Mouse (Mus musculus): ENCODE results near the gene Cmpk1. TPM values are rescaled to one million over a fixed set of nuclear protein-coding genes. Genes with fewer than 3 reads are reported as not detected.
A peak's percentile ranks its signal among the peaks of the same experiment; 100 is the strongest.

Gene Cmpk1
- polyA plus RNA-seq, 1 experiment from 2014 or later = 95.6 TPM

DNA sequence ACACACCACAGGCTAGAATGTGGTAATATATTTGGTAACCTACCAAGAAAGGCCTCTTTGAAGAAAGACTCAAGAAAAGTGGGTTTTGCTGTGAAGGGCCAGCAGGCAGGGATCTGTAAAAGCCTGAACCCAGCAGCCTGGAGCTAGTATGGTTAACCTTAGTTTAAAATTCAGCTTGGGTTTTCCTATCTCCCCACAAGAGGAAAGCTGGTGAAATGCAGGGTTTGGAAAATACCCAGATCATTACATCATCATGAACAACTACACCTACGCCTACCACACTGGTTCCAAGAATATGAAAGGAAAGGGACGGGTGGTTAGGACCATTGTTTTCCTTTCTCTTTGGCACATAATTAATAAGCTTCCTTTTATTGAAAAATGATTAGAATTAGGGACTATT, 28.8 kb downstream of the Cmpk1 start:
- no peak overlapping the region for H3K9ac ChIP-seq (replicated peaks; ENCODE audit: low read depth, low read length)
- ATAC-seq (ENCODE audit: insufficient number of reproducible peaks, insufficient read depth, low FRiP score, low read depth) = no peak
- 87% methylated on average over 2 of the region's 2 CpGs for WGBS

GRCm38 (mm10) chr4:114957403-114957802, 29.6 kb downstream of the Cmpk1 start:
- no peaks in the 10 kb centered on the region for H3K9me3 ChIP-seq (ENCODE audit: control insufficient read depth, low read depth, low read length)
- H3K36me3 ChIP-seq (ENCODE audit: control insufficient read depth, insufficient read depth, low read length) = peaks cover 4% of the 10 kb centered on the region
- H3K9ac ChIP-seq (replicated peaks; ENCODE audit: low read depth, low read length) = no peak overlapping the region
- H3K4me3 ChIP-seq (ENCODE audit: low read depth, low read length) = no peak overlapping the region
- no peaks in the 10 kb centered on the region for H3K27me3 ChIP-seq (ENCODE audit: control insufficient read depth, insufficient read depth, low read length)
- no peak overlapping the region for H3K27ac ChIP-seq (ENCODE audit: low read length)
- no peaks in the 10 kb centered on the region for H3K4me1 ChIP-seq (ENCODE audit: control insufficient read depth, insufficient read depth, low read length)
- no peak overlapping the region for H3K4me2 ChIP-seq (replicated peaks; ENCODE audit: low read depth, low read length)
- ATAC-seq (ENCODE audit: insufficient number of reproducible peaks, insufficient read depth, low FRiP score, low read depth) = no peak

More for the DNA sequence above, 28.8 kb downstream of the Cmpk1 start:
- no peak overlapping the region for H3K27ac ChIP-seq (ENCODE audit: low read length)
- H3K36me3 ChIP-seq (ENCODE audit: control insufficient read depth, insufficient read depth, low read length) = peaks cover 4% of the 10 kb centered on the region
- no peak overlapping the region for H3K4me3 ChIP-seq (ENCODE audit: low read depth, low read length)
- H3K27me3 ChIP-seq (ENCODE audit: control insufficient read depth, insufficient read depth, low read length) = no peaks in the 10 kb centered on the region
- no peaks in the 10 kb centered on the region for H3K9me3 ChIP-seq (ENCODE audit: control insufficient read depth, low read depth, low read length)
- H3K4me2 ChIP-seq (replicated peaks; ENCODE audit: low read depth, low read length) = no peak overlapping the region
- no peaks in the 10 kb centered on the region for H3K4me1 ChIP-seq (ENCODE audit: control insufficient read depth, insufficient read depth, low read length)

GRCm38 (mm10) chr4:114953172-114953571, 33.9 kb downstream of the Cmpk1 start:
- Histone ChIP-seq H3K4me1 (ENCODE audit: control insufficient read depth, insufficient read depth, low read length) (no peaks in the 10 kb centered on the region), H3K4me2 (replicated peaks; ENCODE audit: low read depth, low read length) (no peak overlapping the region), H3K9ac (replicated peaks; ENCODE audit: low read depth, low read length) (no peak overlapping the region), H3K4me3 (ENCODE audit: low read depth, low read length) (no peak overlapping the region), H3K27ac (ENCODE audit: low read length) (no peak overlapping the region), H3K27me3 (ENCODE audit: control insufficient read depth, insufficient read depth, low read length) (no peaks in the 10 kb centered on the region), H3K36me3 (ENCODE audit: control insufficient read depth, insufficient read depth, low read length) (no peaks in the 10 kb centered on the region; the same call in 1 of the 2 replicates), H3K9me3 (ENCODE audit: control insufficient read depth, low read depth, low read length) (no peaks in the 10 kb centered on the region)
- ATAC-seq (ENCODE audit: insufficient number of reproducible peaks, insufficient read depth, low FRiP score, low read depth) = peak; percentile 14; the same call in 1 of the 2 replicates
- 74% methylated on average over 3 of the region's 3 CpGs for WGBS

DNA sequence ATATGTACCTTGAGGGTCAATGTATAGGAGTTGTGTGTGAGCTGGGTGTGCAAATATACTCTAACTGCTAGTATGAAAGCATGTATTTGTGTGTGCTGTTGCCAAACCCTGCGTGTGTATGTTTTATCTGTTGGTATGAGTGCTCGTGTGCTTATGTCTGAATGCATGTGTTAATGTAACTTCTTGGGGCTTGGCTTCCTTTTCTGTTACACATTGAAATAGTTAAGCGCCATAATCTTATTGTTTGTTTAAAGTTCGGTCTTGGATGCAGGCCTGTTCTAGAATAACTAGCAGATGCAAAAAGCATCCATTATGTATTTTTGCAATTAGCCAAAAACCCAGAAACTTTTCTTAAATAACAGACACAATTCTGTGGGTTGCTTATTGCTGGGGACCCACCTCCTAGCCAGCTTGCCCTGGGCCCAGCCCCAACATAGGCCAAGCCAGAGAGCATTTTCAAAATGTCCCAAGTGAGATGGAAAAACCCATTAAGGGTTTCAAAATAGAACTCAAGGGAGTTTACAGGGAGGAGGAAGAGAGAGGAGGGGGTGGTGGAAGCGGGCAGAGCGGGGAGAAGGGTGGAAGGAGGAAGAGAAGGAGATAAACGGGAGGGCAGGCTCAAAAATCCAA, 39.1 kb downstream of the Cmpk1 start:
- Histone ChIP-seq H3K9ac (replicated peaks; ENCODE audit: low read depth, low read length) (no peak overlapping the region), H3K4me3 (ENCODE audit: low read depth, low read length) (no peak overlapping the region), H3K36me3 (ENCODE audit: control insufficient read depth, insufficient read depth, low read length) (no peaks in the 10 kb centered on the region), H3K4me1 (ENCODE audit: control insufficient read depth, insufficient read depth, low read length) (no peaks in the 10 kb centered on the region), H3K27ac (ENCODE audit: low read length) (no peak overlapping the region), H3K27me3 (ENCODE audit: control insufficient read depth, insufficient read depth, low read length) (no peaks in the 10 kb centered on the region), H3K4me2 (replicated peaks; ENCODE audit: low read depth, low read length) (no peak overlapping the region), H3K9me3 (ENCODE audit: control insufficient read depth, low read depth, low read length) (no peaks in the 10 kb centered on the region)
- no peak for ATAC-seq (ENCODE audit: insufficient number of reproducible peaks, insufficient read depth, low FRiP score, low read depth)
- WGBS = 48% methylated on average over 7 of the region's 7 CpGs

- H3K27ac ChIP-seq (ENCODE audit: low read length) = no peak overlapping the region
- H3K9ac ChIP-seq (replicated peaks; ENCODE audit: low read depth, low read length) = no peak overlapping the region
- ATAC-seq (ENCODE audit: insufficient number of reproducible peaks, insufficient read depth, low FRiP score, low read depth) = peak; percentile 68; the same call in 1 of the 2 replicates
Measured at GRCm38 (mm10) chr4:114947395-114947794, 39.6 kb downstream of the Cmpk1 start.

DNA sequence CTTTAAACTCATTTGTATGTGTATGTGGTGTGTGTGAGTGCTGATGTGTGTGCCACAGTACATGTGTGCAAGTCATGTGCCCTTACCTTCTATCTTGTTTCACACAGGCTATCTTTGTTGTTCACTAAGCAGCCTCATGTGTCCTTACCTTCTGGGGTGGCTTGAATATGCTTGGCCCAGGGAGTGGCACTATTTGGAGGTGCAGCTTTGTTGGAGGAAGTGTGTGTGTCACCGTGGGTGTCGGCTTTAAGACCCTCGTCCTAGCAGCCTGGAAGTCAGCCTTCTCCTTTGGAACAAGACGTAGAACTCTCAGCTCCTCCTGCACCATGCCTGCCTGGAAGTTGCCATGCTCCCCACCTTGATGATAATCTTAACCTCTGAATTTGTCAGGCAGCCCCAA, 40.6 kb downstream of the Cmpk1 start:
- no peak overlapping the region for H3K4me3 ChIP-seq (ENCODE audit: low read depth, low read length)

More at GRCm38 (mm10) chr4:114947395-114947794, 39.6 kb downstream of the Cmpk1 start:
- Histone ChIP-seq H3K27me3 (ENCODE audit: control insufficient read depth, insufficient read depth, low read length) (no peaks in the 10 kb centered on the region), H3K9me3 (ENCODE audit: control insufficient read depth, low read depth, low read length) (no peaks in the 10 kb centered on the region), H3K4me1 (ENCODE audit: control insufficient read depth, insufficient read depth, low read length) (no peaks in the 10 kb centered on the region), H3K4me3 (ENCODE audit: low read depth, low read length) (no peak overlapping the region), H3K36me3 (ENCODE audit: control insufficient read depth, insufficient read depth, low read length) (no peaks in the 10 kb centered on the region), H3K4me2 (replicated peaks; ENCODE audit: low read depth, low read length) (no peak overlapping the region)
- WGBS = 17% methylated on average over 6 of the region's 6 CpGs

DNA sequence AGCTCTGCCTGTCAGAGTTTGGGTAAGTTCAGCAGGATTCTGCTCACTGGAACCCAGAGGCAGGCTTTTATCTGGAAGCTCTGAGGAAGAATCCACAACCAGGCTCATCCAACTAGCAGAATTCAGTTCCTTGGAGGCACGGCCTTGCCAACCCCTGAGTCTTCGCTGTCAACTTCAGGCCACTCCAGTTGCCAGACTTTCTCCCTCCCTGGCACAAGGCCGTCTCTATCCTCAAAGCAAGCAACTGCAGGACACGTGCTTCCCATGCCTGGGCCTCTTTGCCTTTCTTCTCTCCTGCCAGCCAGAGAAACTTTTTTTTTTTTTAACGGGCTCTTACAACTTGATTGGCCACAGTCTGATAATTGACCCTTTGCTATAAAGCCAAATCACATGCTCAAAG, 42.0 kb downstream of the Cmpk1 start:
- Histone ChIP-seq H3K9me3 (ENCODE audit: control insufficient read depth, low read depth, low read length) (no peaks in the 10 kb centered on the region), H3K9ac (replicated peaks; ENCODE audit: low read depth, low read length) (no peak overlapping the region), H3K4me2 (replicated peaks; ENCODE audit: low read depth, low read length) (no peak overlapping the region), H3K4me3 (ENCODE audit: low read depth, low read length) (no peak overlapping the region), H3K4me1 (ENCODE audit: control insufficient read depth, insufficient read depth, low read length) (no peaks in the 10 kb centered on the region), H3K36me3 (ENCODE audit: control insufficient read depth, insufficient read depth, low read length) (no peaks in the 10 kb centered on the region), H3K27ac (ENCODE audit: low read length) (no peak overlapping the region), H3K27me3 (ENCODE audit: control insufficient read depth, insufficient read depth, low read length) (no peaks in the 10 kb centered on the region)
- no peak for ATAC-seq (ENCODE audit: insufficient number of reproducible peaks, insufficient read depth, low FRiP score, low read depth)
- 43% methylated on average over 5 of the region's 5 CpGs for WGBS

More for the DNA sequence above, 40.6 kb downstream of the Cmpk1 start:
- Histone ChIP-seq H3K9ac (replicated peaks; ENCODE audit: low read depth, low read length) (no peak overlapping the region), H3K27ac (ENCODE audit: low read length) (no peak overlapping the region), H3K4me2 (replicated peaks; ENCODE audit: low read depth, low read length) (no peak overlapping the region), H3K9me3 (ENCODE audit: control insufficient read depth, low read depth, low read length) (no peaks in the 10 kb centered on the region), H3K4me1 (ENCODE audit: control insufficient read depth, insufficient read depth, low read length) (no peaks in the 10 kb centered on the region), H3K36me3 (ENCODE audit: control insufficient read depth, insufficient read depth, low read length) (no peaks in the 10 kb centered on the region), H3K27me3 (ENCODE audit: control insufficient read depth, insufficient read depth, low read length) (no peaks in the 10 kb centered on the region)
- no peak for ATAC-seq (ENCODE audit: insufficient number of reproducible peaks, insufficient read depth, low FRiP score, low read depth)
- WGBS = 78% methylated on average over 4 of the region's 4 CpGs

- H3K27me3 ChIP-seq (ENCODE audit: control insufficient read depth, insufficient read depth, low read length) = no peaks in the 10 kb centered on the region
- H3K9ac ChIP-seq (replicated peaks; ENCODE audit: low read depth, low read length) = no peak overlapping the region
- no peak overlapping the region for H3K27ac ChIP-seq (ENCODE audit: low read length)
- WGBS = 58% methylated on average over 8 of the region's 8 CpGs
- no peaks in the 10 kb centered on the region for H3K9me3 ChIP-seq (ENCODE audit: control insufficient read depth, low read depth, low read length)
- no peak for ATAC-seq (ENCODE audit: insufficient number of reproducible peaks, insufficient read depth, low FRiP score, low read depth)
- H3K4me2 ChIP-seq (replicated peaks; ENCODE audit: low read depth, low read length) = no peak overlapping the region
- H3K4me1 ChIP-seq (ENCODE audit: control insufficient read depth, insufficient read depth, low read length) = no peaks in the 10 kb centered on the region
- H3K4me3 ChIP-seq (ENCODE audit: low read depth, low read length) = no peak overlapping the region
- no peaks in the 10 kb centered on the region for H3K36me3 ChIP-seq (ENCODE audit: control insufficient read depth, insufficient read depth, low read length)
Measured at GRCm38 (mm10) chr4:114942583-114942982, 44.5 kb downstream of the Cmpk1 start.

DNA sequence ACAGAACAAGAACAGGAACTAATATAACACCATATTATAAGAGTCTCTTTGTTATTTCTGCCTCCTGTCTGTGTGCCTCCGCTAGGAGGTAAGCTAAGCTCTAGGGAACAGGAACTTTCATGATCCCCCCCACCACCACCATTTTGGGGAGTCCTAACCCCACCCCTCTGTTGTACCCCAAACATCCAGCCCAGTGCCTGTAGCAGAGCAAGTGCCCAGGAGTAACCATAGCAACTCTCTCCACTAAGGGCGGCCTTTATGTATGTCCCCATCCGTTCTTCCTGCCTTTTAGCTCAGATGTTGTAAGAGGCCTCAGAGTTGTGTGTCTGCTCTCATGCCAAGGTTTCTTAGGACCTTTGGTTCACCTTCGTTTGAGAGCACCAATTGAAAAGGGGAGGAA, 44.9 kb downstream of the Cmpk1 start:
- no peak for ATAC-seq (ENCODE audit: insufficient number of reproducible peaks, insufficient read depth, low FRiP score, low read depth)
- no peak overlapping the region for H3K9ac ChIP-seq (replicated peaks; ENCODE audit: low read depth, low read length)
- no peak overlapping the region for H3K27ac ChIP-seq (ENCODE audit: low read length)
- H3K27me3 ChIP-seq (ENCODE audit: control insufficient read depth, insufficient read depth, low read length) = no peaks in the 10 kb centered on the region
- WGBS = 55% methylated on average over 4 of the region's 4 CpGs
- no peak overlapping the region for H3K4me3 ChIP-seq (ENCODE audit: low read depth, low read length)
- H3K4me2 ChIP-seq (replicated peaks; ENCODE audit: low read depth, low read length) = no peak overlapping the region
- H3K4me1 ChIP-seq (ENCODE audit: control insufficient read depth, insufficient read depth, low read length) = no peaks in the 10 kb centered on the region
- H3K36me3 ChIP-seq (ENCODE audit: control insufficient read depth, insufficient read depth, low read length) = no peaks in the 10 kb centered on the region
- no peaks in the 10 kb centered on the region for H3K9me3 ChIP-seq (ENCODE audit: control insufficient read depth, low read depth, low read length)

Measured in stomach, embryonic 14.5 days (tissue).